Mouse (Mus musculus) olfactory bulb, adult 2 months (tissue): Measurements from ENCODE around the gene Ano6.

ENCODE experiments used
- CTCF ChIP-seq: fragments of 200-500 bp; IDR thresholded peaks from 2 replicates; pipeline ENCODE4 v1.5.1; 2012; ENCODE audit warnings: low read depth, mild to moderate bottlenecking, low read length, moderate library complexity; ENCODE audit not compliant: insufficient read depth
- POLR2A ChIP-seq: fragments of 200-500 bp; IDR thresholded peaks from 2 replicates; pipeline ENCODE4 v1.6.1; 2012; ENCODE audit warnings: mild to moderate bottlenecking, low read depth, low read length, moderate library complexity; ENCODE audit not compliant: insufficient read depth

GRCm38 (mm10) chr15:95778710-95779109 is 11.9 kb upstream of the Ano6 start:
- no peak for TF ChIP-seq CTCF
- TF ChIP-seq POLR2A, result no peak
